Mouse (Mus musculus): ENCODE results near the gene Dock10. TPM values are rescaled to one million over a fixed set of nuclear protein-coding genes. Genes with fewer than 3 reads are reported as not detected.

The Dock10 gene
- 1.6 and 1.9 TPM in 2 replicates for polyA plus RNA-seq (2012; rRNA removed)

DNA sequence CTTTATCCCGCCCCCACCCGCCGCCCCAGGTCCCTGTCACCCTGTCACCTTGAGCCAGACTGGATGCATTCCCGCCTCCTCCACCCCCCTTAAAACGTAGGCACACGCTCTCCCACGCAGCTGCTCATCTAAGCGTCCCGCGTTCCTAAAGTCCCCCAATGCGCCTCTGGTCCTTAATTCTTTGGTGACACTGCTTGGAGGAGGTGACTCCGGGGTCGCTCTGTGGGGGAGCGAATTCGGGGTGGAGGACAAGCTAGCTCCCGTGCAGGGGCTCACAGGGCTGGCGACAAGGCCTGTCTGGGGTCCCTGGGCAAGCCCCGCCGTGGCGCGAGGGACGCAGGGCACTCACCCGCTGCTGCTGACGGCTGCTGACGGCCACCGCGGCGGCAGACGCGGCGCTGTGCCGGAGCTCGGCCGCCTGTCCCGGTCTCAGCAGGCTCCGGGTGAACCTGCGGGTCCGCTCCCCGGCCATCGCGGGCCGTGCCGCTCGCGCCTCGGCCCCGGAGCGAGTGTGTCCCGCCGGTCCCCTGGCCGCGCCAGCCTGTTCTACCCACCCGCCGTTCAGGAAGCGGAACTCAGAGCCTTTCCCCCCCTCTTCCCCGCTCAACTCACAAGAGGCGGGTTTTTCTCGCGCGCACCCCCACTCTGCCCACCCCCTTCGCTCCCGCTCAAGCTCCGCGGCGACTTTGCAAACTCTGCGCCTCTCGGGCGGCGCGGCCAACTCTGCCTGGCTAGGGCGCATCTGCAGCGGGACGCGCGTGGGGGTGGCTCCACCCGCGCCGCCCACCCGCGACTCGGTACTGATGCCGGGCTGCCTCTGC is at the start of gene Dock10:
Dock10 (minus strand) TSS at position 551 of the 821 bp plus-strand sequence.

DNA sequence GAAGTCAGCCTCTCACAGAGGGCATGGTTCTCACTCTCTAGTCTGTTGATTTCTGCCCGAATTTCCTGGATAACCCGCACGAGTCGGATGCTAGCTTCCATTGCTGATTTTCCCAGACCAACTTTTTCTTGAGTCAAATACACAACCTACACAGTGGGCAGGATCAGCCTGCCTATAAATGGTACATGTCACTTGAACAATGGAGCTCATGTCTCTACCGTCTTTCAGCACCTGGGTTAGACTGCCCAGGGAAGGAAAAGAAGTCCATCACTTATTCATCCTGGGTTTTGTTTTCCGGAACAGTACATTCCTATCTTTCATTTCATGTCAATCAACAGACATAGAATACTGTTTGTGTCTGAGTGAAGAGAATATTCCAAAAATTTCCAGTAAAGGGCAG is 297.0 kb downstream of the Dock10 start, which contains the start of gene Gm45261:
Gm45261 (minus strand) TSS at position 101 of the 400 bp plus-strand sequence.

All from colon, adult 2 months (tissue).